Mouse (Mus musculus): Measurements from ENCODE around the gene Tmem256. TPM values are rescaled to one million over a fixed set of nuclear protein-coding genes. Genes with fewer than 3 reads are reported as not detected.

The Tmem256 gene
- total and polyA plus RNA-seq, 2 experiments from 2014 or later = 153 to 435 TPM

DNA sequence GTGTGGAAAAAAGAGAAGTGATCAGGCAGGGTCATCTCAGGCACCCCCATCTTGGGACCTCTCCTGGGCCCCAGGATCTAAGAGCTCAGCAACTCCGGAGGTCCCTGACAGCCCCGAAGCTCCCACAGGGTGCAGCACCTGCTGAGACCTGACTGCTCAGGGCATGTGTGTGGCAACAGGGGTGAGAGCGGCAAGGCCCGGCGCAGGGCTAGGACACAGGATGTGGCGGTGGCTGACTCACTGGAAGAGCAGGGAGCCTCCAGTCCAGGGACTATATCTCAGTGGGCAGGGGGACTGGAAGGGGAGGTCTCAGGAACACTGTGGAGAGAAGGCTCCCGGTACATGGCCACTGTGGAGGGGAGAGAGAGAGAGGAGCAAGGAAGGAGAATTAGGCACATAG is 40.4 kb upstream of the Tmem256 start:
- H3K4me2 ChIP-seq (ENCODE audit: low read depth, low read length) = no peak overlapping the region
- peaks cover 19% of the 10 kb centered on the region for H3K4me1 ChIP-seq (ENCODE audit: insufficient read depth, low read length)
- no peak overlapping the region for H3K9ac ChIP-seq (replicated peaks; ENCODE audit: low read length)
- H3K36me3 ChIP-seq (ENCODE audit: insufficient read depth, low read length) = no peaks in the 10 kb centered on the region
- no peak overlapping the region for H3K4me3 ChIP-seq (ENCODE audit: low read length)
- TF ChIP-seq CTCF (IDR thresholded peaks at IDR 0.05; ENCODE audit: low read depth) = no peak
- H3K9me3 ChIP-seq (ENCODE audit: low read length) = no peaks in the 10 kb centered on the region
- no peak for ATAC-seq
- no peak for DNase-seq (ENCODE audit: low spot score)
- no peak overlapping the region for H3K27ac ChIP-seq
- H3K27me3 ChIP-seq (ENCODE audit: insufficient read depth, low read length) = no peaks in the 10 kb centered on the region
- 80% methylated on average over 7 of the region's 7 CpGs for WGBS

DNA sequence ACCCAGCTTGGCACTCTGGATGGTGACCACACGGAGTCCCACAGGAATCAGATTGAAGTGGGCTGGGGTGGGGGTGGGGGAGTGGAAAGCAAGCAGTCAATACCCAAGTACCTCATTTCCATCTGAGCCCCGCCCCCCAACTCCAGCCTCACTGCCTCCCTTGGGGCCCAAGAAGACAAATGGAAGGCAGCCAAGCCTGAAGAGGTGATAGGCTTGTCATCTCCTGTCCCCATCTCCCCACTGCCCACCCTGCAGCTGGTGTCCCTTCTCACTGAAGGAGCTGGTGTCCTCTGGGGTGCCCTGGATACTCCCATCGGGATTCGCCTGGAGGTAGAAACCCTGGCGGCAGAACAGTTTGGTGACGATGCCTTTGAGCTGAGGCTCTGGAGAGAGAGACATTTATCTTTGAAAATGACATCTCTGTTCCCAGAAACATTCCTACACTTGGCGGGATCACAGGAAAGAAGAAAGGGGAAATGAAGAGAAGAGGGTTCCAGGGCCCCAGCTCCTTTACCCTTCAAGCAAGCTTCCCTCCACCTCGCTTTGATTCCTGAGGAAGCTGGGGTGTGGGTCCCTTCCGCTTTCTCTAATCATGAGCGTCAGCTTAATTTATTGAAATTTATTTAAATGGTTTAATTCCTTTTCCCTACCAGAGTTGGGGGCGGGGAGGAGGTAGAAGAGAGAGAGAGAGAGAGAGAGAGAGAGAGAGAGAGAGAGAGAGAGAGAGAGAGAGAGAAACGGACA is 38.7 kb upstream of the Tmem256 start:
- Histone ChIP-seq H3K9me3 (ENCODE audit: low read length) (no peaks in the 10 kb centered on the region), H3K36me3 (ENCODE audit: insufficient read depth, low read length) (no peaks in the 10 kb centered on the region), H3K4me2 (ENCODE audit: low read depth, low read length) (peak overlapping the region; percentile 95), H3K27ac (peak overlapping the region; percentile 92), H3K4me3 (ENCODE audit: low read length) (peak overlapping the region; percentile 60), H3K27me3 (ENCODE audit: insufficient read depth, low read length) (0 out of 2 replicates have a peak, but pooled peaks cover 3% of the 10 kb centered on the region), H3K9ac (replicated peaks; ENCODE audit: low read length) (peak overlapping the region; percentile 71), H3K4me1 (ENCODE audit: insufficient read depth, low read length) (peaks cover 29% of the 10 kb centered on the region)
- no peak for TF ChIP-seq CTCF (IDR thresholded peaks at IDR 0.05; ENCODE audit: low read depth)
- DNase-seq (ENCODE audit: low spot score) = peak; percentile 53
- WGBS = 11% methylated on average over 12 of the region's 12 CpGs
- no peak for ATAC-seq

DNA sequence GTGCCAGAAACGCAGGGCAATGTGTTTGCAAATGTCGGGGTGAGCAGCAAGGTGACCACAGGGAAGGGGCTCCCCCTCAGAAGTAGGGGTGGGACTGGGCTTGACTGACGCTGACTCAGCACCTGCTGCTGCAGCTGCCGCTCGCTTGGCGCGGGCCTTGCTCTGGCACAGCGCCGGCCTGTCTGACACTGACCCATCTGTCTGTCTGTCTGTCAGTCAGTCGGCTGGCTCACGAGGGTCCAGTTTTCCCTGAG is 38.2 kb upstream of the Tmem256 start:
- H3K36me3 ChIP-seq (ENCODE audit: insufficient read depth, low read length) = no peaks in the 10 kb centered on the region
- peaks cover 8% of the 10 kb centered on the region for H3K27me3 ChIP-seq (ENCODE audit: insufficient read depth, low read length)
- WGBS = 2% methylated on average over 11 of the region's 11 CpGs
- ATAC-seq (peak; percentile 22; the same call in 1 of the 2 replicates), DNase-seq (ENCODE audit: low spot score) (peak; percentile 75)
- H3K27ac ChIP-seq = peak overlapping the region; percentile 92
- no peak for TF ChIP-seq CTCF (IDR thresholded peaks at IDR 0.05; ENCODE audit: low read depth)
- H3K9me3 ChIP-seq (ENCODE audit: low read length) = no peaks in the 10 kb centered on the region
- H3K9ac ChIP-seq (replicated peaks; ENCODE audit: low read length) = peak overlapping the region; percentile 71
- H3K4me2 ChIP-seq (ENCODE audit: low read depth, low read length) = peak overlapping the region; percentile 95
- peaks cover 33% of the 10 kb centered on the region for H3K4me1 ChIP-seq (ENCODE audit: insufficient read depth, low read length)
- H3K4me3 ChIP-seq (ENCODE audit: low read length) = peak overlapping the region; percentile 60

DNA sequence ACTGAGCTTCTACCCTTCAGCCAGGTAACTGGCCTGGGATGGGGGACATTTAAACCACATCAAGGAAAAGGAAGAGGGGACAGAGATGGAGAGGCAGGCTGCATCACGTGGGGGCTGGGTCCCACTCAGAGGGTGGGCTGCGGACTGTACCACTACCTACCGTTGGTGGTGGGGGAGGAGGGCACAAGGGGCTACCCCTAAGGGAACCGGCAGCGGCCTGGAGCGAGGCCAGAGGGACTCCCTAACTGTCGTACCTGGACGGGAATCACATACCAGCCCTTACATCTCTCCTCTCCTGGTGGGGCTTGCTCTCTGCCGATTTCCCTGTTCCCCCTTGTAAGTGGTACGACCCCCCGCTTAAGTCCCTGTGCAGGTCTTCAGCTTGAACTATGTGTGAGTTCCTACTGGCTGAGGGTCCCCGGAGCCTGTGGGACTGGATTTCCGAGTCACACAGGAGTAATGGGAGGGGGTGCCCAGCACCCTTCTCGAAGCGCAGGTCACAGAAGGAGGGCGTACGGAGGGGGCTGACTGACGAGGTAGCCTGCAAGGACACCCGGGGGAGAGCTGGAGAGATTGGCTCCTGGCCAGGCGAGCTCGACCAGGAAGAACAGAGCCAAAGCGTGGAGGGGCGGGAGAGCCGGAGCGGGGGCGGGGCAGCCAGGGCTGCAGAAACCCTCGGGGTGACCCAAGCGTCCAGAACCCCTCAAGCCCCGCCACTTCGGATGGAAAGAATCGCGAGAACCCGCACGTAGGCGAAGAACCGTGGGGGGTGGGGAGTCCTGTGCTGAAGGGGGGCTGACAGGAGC is 37.7 kb upstream of the Tmem256 start:
- H3K9me3 ChIP-seq (ENCODE audit: low read length) = no peaks in the 10 kb centered on the region
- no peaks in the 10 kb centered on the region for H3K36me3 ChIP-seq (ENCODE audit: insufficient read depth, low read length)
- peak overlapping the region; percentile 71 for H3K9ac ChIP-seq (replicated peaks; ENCODE audit: low read length)
- peaks cover 33% of the 10 kb centered on the region for H3K4me1 ChIP-seq (ENCODE audit: insufficient read depth, low read length)
- H3K27me3 ChIP-seq (ENCODE audit: insufficient read depth, low read length) = peaks cover 13% of the 10 kb centered on the region
- WGBS = under 1% methylated on average over 33 of the region's 36 CpGs
- ATAC-seq = peak; percentile 82
- H3K4me3 ChIP-seq (ENCODE audit: low read length) = peak overlapping the region; percentile 60
- no peak for TF ChIP-seq CTCF (IDR thresholded peaks at IDR 0.05; ENCODE audit: low read depth)
- H3K27ac ChIP-seq = peak overlapping the region; percentile 92
- DNase-seq (ENCODE audit: low spot score) = peak; percentile 89
- peak overlapping the region; percentile 95 for H3K4me2 ChIP-seq (ENCODE audit: low read depth, low read length)

DNA sequence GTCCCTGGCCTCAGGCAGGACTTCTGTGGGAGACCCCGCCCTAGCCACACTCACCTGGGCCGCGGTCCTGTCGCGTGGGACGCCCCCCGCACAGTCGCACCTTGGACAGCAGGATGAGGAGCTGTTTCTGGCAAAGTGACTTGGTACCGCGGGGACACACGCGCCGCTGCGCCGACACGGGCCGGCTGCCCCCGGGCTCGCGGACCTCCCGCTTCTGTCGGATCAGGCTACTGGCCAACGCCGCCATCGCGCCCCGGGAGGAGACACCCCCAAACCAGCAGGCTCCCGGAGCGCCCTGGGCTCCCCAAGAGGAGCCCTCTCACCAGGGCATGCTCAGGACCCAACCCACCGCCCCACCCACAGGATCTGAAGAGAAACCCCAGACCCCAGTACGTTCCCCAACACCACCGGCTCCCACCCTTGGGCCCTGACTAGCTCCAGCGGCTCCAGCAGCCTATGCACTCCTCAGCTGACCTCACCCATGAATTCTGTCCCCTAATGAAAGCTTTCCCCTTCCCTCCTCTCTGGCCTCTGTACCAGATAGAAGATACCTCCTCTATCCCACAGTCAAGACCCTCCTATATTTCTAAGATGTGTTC is 36.8 kb upstream of the Tmem256 start, which contains the start of gene Fgf11:
Fgf11 (minus strand) TSS at position 479 of the 599 bp plus-strand sequence.
- Histone ChIP-seq H3K4me3 (ENCODE audit: low read length) (peak within 1 kb of the TSS; percentile 60), H3K36me3 (ENCODE audit: insufficient read depth, low read length) (no peaks in the 10 kb centered on the region), H3K4me1 (ENCODE audit: insufficient read depth, low read length) (peaks cover 33% of the 10 kb centered on the region), H3K9me3 (ENCODE audit: low read length) (no peaks in the 10 kb centered on the region), H3K9ac (replicated peaks; ENCODE audit: low read length) (peak within 1 kb of the TSS; percentile 71), H3K27me3 (ENCODE audit: insufficient read depth, low read length) (peaks cover 20% of the 10 kb centered on the region), H3K27ac (peak within 1 kb of the TSS; percentile 92), H3K4me2 (ENCODE audit: low read depth, low read length) (peak within 1 kb of the TSS; percentile 95)
- ATAC-seq (peak; percentile 8; the same call in 1 of the 2 replicates), DNase-seq (ENCODE audit: low spot score) (no peak)
- no peak for TF ChIP-seq CTCF (IDR thresholded peaks at IDR 0.05; ENCODE audit: low read depth)
- 2% methylated on average over 33 of the region's 33 CpGs for WGBS

DNA sequence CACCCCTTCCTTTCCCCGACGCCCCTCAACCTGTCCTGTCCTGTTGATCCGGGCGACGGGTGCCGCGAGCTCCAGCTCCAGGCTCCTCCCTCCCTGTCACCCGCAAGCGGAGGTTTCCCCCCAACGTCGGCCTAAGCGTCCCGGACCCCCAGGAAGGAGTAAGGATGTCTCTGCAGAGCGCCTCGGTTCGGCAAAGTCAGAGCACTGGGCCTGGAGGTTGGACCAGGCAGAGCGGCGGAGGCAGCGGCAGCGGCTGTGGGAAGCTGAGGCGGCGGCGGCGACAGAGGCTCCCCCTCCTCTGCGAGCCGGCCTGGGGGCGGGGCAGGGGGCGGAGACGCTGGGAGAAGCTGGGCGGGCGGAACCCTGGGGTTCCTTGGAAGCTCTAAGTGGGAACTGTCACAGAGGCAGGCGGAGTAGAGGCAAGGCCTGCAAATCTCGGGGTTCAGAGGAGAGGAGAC is 35.6 kb upstream of the Tmem256 start:
- TF ChIP-seq CTCF (IDR thresholded peaks at IDR 0.05; ENCODE audit: low read depth) = no peak
- WGBS = under 1% methylated on average over 33 of the region's 33 CpGs
- H3K9ac ChIP-seq (replicated peaks; ENCODE audit: low read length) = peak overlapping the region; percentile 71
- ATAC-seq (peak; percentile 13; the same call in 1 of the 2 replicates), DNase-seq (ENCODE audit: low spot score) (peak; percentile 87)
- peak overlapping the region; percentile 95 for H3K4me2 ChIP-seq (ENCODE audit: low read depth, low read length)
- H3K27ac ChIP-seq = peak overlapping the region; percentile 92
- H3K4me1 ChIP-seq (ENCODE audit: insufficient read depth, low read length) = peaks cover 33% of the 10 kb centered on the region
- peak overlapping the region; percentile 60 for H3K4me3 ChIP-seq (ENCODE audit: low read length)
- no peaks in the 10 kb centered on the region for H3K36me3 ChIP-seq (ENCODE audit: insufficient read depth, low read length)
- H3K9me3 ChIP-seq (ENCODE audit: low read length) = no peaks in the 10 kb centered on the region
- H3K27me3 ChIP-seq (ENCODE audit: insufficient read depth, low read length) = peaks cover 20% of the 10 kb centered on the region
